Mouse (Mus musculus) large intestine, adult 2 months (tissue): ENCODE measurements around the gene Gm20388. TPM values are rescaled to one million over a fixed set of nuclear protein-coding genes. Genes with fewer than 3 reads are reported as not detected.

ENCODE experiments used
- DNase-seq: peaks from one replicate; pipeline ENCODE4 v3.0.0-alpha.2; 2012; ENCODE audit warnings: low read depth, low spot score
- WGBS: fragments of 180-500 bp; shearing (Covaris S2); methylation state at CpG from one replicate; pipeline ENCODE4 v1.1.7; 2018; 5-methylcytosine and 5-hydroxymethylcytosine counted together
- polyA plus RNA-seq: library from polyadenylated mRNA; depleted of rRNA; stranded (reverse); fragments of >200 nt; gene quantifications from 2 replicates; pipeline ENCODE4 v1.2.3, GENCODE M21; 2012

The Gm20388 gene
- polyA plus RNA-seq, 1 experiment = 31.5 TPM

- 72% methylated on average over 9 of the region's 9 CpGs for WGBS
- DNase-seq = no peak
These were observed 1440.2 kb downstream of the Gm20388 start for GRCm38 (mm10) chr8:121350803-121351202.

GRCm38 (mm10) chr8:121354844-121355243, 1444.2 kb downstream of the Gm20388 start:
- 28% methylated on average over 10 of the region's 10 CpGs for WGBS
- DNase-seq = no peak

GRCm38 (mm10) chr8:121357451-121357850, 1446.8 kb downstream of the Gm20388 start:
- no peak for DNase-seq
- 91% methylated on average over 4 of the region's 4 CpGs for WGBS

GRCm38 (mm10) chr8:121358609-121359008, 1448.0 kb downstream of the Gm20388 start:
- 58% methylated on average over 4 of the region's 4 CpGs for WGBS
- DNase-seq = no peak

- DNase-seq = no peak
- 10% methylated on average over 20 of the region's 20 CpGs for WGBS
These were observed 1448.7 kb downstream of the Gm20388 start for GRCm38 (mm10) chr8:121359131-121359981.

GRCm38 (mm10) chr8:121360001-121360400, 1449.4 kb downstream of the Gm20388 start:
- no peak for DNase-seq

GRCm38 (mm10) chr8:121361166-121361565, 1450.5 kb downstream of the Gm20388 start:
- no peak for DNase-seq
- WGBS = 84% methylated on average over 8 of the region's 8 CpGs

More at GRCm38 (mm10) chr8:121360001-121360400, 1449.4 kb downstream of the Gm20388 start:
- 45% methylated on average over 6 of the region's 6 CpGs for WGBS

GRCm38 (mm10) chr8:121364646-121365045, 1454.0 kb downstream of the Gm20388 start:
- WGBS = 77% methylated on average over 6 of the region's 6 CpGs
- no peak for DNase-seq

- DNase-seq = no peak
- 66% methylated on average over 3 of the region's 3 CpGs for WGBS
These were observed 1454.5 kb downstream of the Gm20388 start for GRCm38 (mm10) chr8:121365150-121365549.

- 25% methylated on average over 12 of the region's 12 CpGs for WGBS
- no peak for DNase-seq
These were observed 1456.0 kb downstream of the Gm20388 start for GRCm38 (mm10) chr8:121366655-121367054.

GRCm38 (mm10) chr8:121368799-121369198, 1458.2 kb downstream of the Gm20388 start:
- no peak for DNase-seq
- 16% methylated on average over 11 of the region's 11 CpGs for WGBS

GRCm38 (mm10) chr8:121369378-121369777, 1458.7 kb downstream of the Gm20388 start:
- no peak for DNase-seq
- WGBS = 75% methylated on average over 11 of the region's 11 CpGs

GRCm38 (mm10) chr8:121371287-121371686, 1460.6 kb downstream of the Gm20388 start:
- no peak for DNase-seq
- 67% methylated on average over 9 of the region's 9 CpGs for WGBS

- DNase-seq = no peak
- 75% methylated on average over 25 of the region's 25 CpGs for WGBS
These were observed 1461.4 kb downstream of the Gm20388 start for GRCm38 (mm10) chr8:121371911-121372638.

- DNase-seq = no peak
- WGBS = 85% methylated on average over 10 of the region's 10 CpGs
These were observed 1462.0 kb downstream of the Gm20388 start for GRCm38 (mm10) chr8:121372639-121372986.

- 53% methylated on average over 9 of the region's 9 CpGs for WGBS
- DNase-seq = no peak
These were observed 1463.6 kb downstream of the Gm20388 start for GRCm38 (mm10) chr8:121374284-121374683.

GRCm38 (mm10) chr8:121374777-121375176, 1464.1 kb downstream of the Gm20388 start:
- 43% methylated on average over 8 of the region's 8 CpGs for WGBS
- DNase-seq = no peak

- no peak for DNase-seq
- WGBS = 56% methylated on average over 10 of the region's 10 CpGs
These were observed 1465.7 kb downstream of the Gm20388 start for GRCm38 (mm10) chr8:121376116-121376950.

- WGBS = 14% methylated on average over 10 of the region's 10 CpGs
- DNase-seq = no peak
These were observed 1467.0 kb downstream of the Gm20388 start for GRCm38 (mm10) chr8:121377680-121378079.

- 92% methylated on average over 1 of the region's 1 CpGs for WGBS
- no peak for DNase-seq
These were observed 1468.7 kb downstream of the Gm20388 start for GRCm38 (mm10) chr8:121379387-121379786.
